Mouse (Mus musculus) B cell, adult 67 days (primary cell): ENCODE data around the gene Iqsec3. TPM values are rescaled to one million over a fixed set of nuclear protein-coding genes. Genes with fewer than 3 reads are reported as not detected.

Source experiments
- total RNA-seq, 2 experiments: library from RNA; stranded (reverse); gene quantifications; 4 replicates each; pipeline ENCODE4 v1.2.4; 2023

Gene Iqsec3
- total RNA-seq = not detected

GRCm38 (mm10) chr6:121473093-121473821, at the start of gene Iqsec3:
TSS of gene Iqsec3 (minus strand) at chr6:121473678.

DNA sequence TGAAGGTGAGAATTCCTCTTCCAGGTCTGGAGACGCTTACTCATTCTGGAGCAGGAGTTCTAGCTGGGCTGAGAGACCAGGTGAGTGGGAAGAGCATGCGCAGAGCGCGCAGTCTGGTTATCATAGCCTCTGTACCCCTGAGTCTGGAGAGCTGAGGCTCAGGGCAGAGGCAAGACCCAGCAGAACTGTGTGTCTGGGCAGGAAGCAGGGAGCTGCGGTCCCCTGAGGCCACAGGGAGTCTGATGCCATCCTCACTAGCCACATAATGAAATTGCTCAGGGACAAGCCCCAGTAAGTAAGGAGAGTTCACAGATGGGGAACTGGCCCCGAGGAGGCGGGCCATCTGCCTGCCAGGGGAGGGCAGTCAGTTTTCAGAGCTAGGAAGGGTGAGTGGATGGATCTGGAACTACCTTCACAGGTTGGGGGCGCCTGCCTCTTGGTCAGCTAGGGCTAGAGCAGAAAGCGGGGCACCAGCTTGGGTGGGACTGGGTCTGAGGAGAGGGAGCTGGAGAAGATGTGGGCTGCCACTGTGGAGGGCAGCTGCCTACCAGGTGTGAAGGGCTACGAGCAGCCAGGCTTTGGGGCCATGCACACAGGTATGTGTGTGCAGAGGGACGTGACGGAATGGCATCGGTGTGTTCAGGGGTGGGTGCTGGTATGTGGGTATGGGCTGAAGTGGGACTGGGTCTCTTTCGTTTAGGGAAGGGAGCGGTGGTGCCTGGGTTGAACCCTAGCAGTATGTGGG, 130.3 kb downstream of the Iqsec3 start, which contains the start of gene Slc6a12:
Gene Slc6a12, plus strand, starts transcription at position 51 of the 745 bp plus-strand sequence.

Other genes starting within 250 kb of the Iqsec3 start
- 10 to 100 TPM in 1 of 2 experiments, 1 to 10 TPM in 1; 5.7 to 16.6 TPM for gene Usp18, start 227.8 kb downstream of the Iqsec3 start, total RNA-seq
- under 1 TPM in 1 of 2 experiments, not detected in 1; 0.32 TPM for gene Slc6a13, start 173.5 kb downstream of the Iqsec3 start, total RNA-seq
- gene Slc6a12, start 130.6 kb downstream of the Iqsec3 start, total RNA-seq = not detected
- gene A2m, start 161.7 kb upstream of the Iqsec3 start, total RNA-seq = not detected